Mouse (Mus musculus): Measurements from ENCODE around the gene Phf5a. TPM values are rescaled to one million over a fixed set of nuclear protein-coding genes. Genes with fewer than 3 reads are reported as not detected.
"Not testable (repeated sequence)": the region's sequence is repeated elsewhere in the genome, so short reads cannot be mapped to it uniquely, and the experiment has no call there.

Gene Phf5a
- polyA plus RNA-seq, 1 experiment from 2014 or later: 138 TPM

DNA sequence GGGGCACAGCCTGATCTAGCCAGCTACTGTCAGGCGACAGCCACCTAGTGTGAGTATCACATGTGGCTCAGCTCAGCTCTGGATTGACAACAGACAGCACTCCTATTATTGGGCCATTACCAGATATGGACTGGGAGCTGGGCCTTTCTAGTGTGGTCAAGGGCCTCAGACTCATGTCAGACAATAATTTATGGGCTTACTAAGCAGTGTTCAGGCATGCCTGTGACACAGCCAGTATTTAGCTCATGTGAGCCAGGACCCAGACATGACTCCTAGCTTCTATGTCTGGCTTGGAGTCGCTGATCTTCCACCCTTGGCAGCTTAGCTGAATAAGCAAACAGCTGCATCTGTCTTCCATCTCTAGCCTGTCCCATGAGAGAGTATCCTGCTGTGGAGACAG is 40.8 kb upstream of the Phf5a start:
- Histone ChIP-seq H3K27ac (replicated peaks; ENCODE audit: low read depth, low read length) (no peak overlapping the region), H3K36me3 (ENCODE audit: control insufficient read depth, insufficient read depth, low read length) (peaks cover 94% of the 10 kb centered on the region), H3K9me3 (ENCODE audit: control insufficient read depth, low read length) (no peaks in the 10 kb centered on the region), H3K27me3 (replicated peaks; ENCODE audit: control insufficient read depth, insufficient read depth, low read length) (no peaks in the 10 kb centered on the region), H3K4me2 (ENCODE audit: low read depth, low read length) (no peak overlapping the region), H3K4me1 (ENCODE audit: control insufficient read depth, insufficient read depth, low read length) (no peaks in the 10 kb centered on the region), H3K4me3 (ENCODE audit: low read depth, low read length) (no peak overlapping the region), H3K9ac (ENCODE audit: low read depth, low read length) (no peak overlapping the region)
- DNase-seq (ENCODE audit: low spot score) (no peak), ATAC-seq (ENCODE audit: low read depth) (no peak)
- 68% methylated on average over 2 of the region's 2 CpGs for WGBS

DNA sequence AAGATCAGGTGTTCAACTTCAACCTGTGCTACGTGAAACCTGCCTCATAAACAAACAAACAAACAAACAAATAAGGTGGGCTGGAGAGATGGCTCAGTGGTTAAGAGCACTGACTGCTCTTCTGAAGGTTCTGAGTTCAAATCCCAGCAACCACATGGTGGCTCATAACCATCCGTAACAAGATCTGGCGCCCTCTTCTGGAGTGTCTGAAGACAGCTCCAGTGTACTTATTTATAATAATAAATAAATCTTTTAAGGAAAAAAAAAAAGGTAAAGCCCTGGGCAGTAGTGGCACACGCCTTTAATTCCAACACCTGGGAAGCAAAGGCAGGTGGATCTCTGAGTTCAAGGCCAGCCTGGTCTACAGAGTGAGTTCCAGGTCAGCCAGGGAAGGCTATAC is 37.1 kb upstream of the Phf5a start:
- H3K27me3 ChIP-seq (replicated peaks; ENCODE audit: control insufficient read depth, insufficient read depth, low read length); H3K4me1 ChIP-seq (ENCODE audit: control insufficient read depth, insufficient read depth, low read length); H3K9ac ChIP-seq (ENCODE audit: low read depth, low read length); H3K9me3 ChIP-seq (ENCODE audit: control insufficient read depth, low read length); H3K27ac ChIP-seq (replicated peaks; ENCODE audit: low read depth, low read length); H3K4me2 ChIP-seq (ENCODE audit: low read depth, low read length); DNase-seq (ENCODE audit: low spot score); H3K4me3 ChIP-seq (ENCODE audit: low read depth, low read length); ATAC-seq (ENCODE audit: low read depth): not testable (repeated sequence)
- 84% methylated on average over 4 of the region's 4 CpGs for WGBS
- peaks cover 96% of the 10 kb centered on the region for H3K36me3 ChIP-seq (ENCODE audit: control insufficient read depth, insufficient read depth, low read length)

DNA sequence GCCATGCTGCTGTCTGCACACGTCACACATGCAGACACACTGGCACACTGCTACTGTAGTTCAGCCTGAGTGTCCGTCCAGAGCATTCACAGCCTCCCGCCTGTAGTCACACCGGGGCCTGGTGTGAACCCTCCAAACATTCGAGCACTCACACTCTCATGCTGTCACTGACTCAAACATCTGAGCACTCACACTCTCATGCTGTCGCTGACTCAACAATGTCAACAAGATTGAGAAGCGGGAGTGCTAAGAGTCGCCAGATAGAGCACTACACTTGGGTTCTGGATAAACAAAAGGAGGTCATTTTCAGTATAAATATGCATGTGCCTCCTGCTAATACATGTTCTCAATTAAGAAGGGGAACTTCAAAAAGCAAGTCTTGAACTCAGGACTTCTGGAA is 36.2 kb upstream of the Phf5a start:
- Histone ChIP-seq H3K9ac (ENCODE audit: low read depth, low read length) (no peak overlapping the region), H3K4me1 (ENCODE audit: control insufficient read depth, insufficient read depth, low read length) (no peaks in the 10 kb centered on the region), H3K4me3 (ENCODE audit: low read depth, low read length) (no peak overlapping the region), H3K36me3 (ENCODE audit: control insufficient read depth, insufficient read depth, low read length) (peaks cover 96% of the 10 kb centered on the region), H3K27me3 (replicated peaks; ENCODE audit: control insufficient read depth, insufficient read depth, low read length) (no peaks in the 10 kb centered on the region), H3K27ac (replicated peaks; ENCODE audit: low read depth, low read length) (no peak overlapping the region), H3K9me3 (ENCODE audit: control insufficient read depth, low read length) (no peaks in the 10 kb centered on the region), H3K4me2 (ENCODE audit: low read depth, low read length) (no peak overlapping the region)
- ATAC-seq (ENCODE audit: low read depth) (no peak), DNase-seq (ENCODE audit: low spot score) (no peak)
- 91% methylated on average over 8 of the region's 8 CpGs for WGBS

DNA sequence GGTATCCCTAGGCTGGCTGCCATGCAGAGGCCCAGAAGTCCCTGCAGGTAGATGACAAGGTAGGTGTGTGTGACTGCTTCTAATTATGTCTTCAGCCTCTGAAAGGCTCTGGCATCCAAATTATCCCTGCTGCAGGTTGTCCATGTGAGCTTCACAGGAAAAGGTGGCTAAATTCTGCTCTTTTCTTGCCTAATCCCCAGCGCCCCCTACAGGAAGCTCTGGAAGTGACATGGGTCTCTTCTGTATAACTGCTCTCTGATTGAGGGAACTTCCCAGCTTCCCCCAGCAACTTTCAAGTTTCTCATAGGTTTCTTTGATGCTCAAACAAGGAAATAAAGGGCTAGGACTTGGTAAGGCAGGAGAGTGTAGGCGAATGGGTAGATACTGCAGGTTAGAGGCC is 33.2 kb upstream of the Phf5a start:
- no peaks in the 10 kb centered on the region for H3K9me3 ChIP-seq (ENCODE audit: control insufficient read depth, low read length)
- no peak overlapping the region for H3K4me3 ChIP-seq (ENCODE audit: low read depth, low read length)
- H3K4me2 ChIP-seq (ENCODE audit: low read depth, low read length): no peak overlapping the region
- WGBS: 41% methylated on average over 2 of the region's 2 CpGs
- H3K9ac ChIP-seq (ENCODE audit: low read depth, low read length): no peak overlapping the region
- H3K36me3 ChIP-seq (ENCODE audit: control insufficient read depth, insufficient read depth, low read length): peaks cover 89% of the 10 kb centered on the region
- DNase-seq (ENCODE audit: low spot score) (peak; percentile 54), ATAC-seq (ENCODE audit: low read depth) (no peak)
- no peaks in the 10 kb centered on the region for H3K4me1 ChIP-seq (ENCODE audit: control insufficient read depth, insufficient read depth, low read length)
- H3K27ac ChIP-seq (replicated peaks; ENCODE audit: low read depth, low read length): no peak overlapping the region
- no peaks in the 10 kb centered on the region for H3K27me3 ChIP-seq (replicated peaks; ENCODE audit: control insufficient read depth, insufficient read depth, low read length)

DNA sequence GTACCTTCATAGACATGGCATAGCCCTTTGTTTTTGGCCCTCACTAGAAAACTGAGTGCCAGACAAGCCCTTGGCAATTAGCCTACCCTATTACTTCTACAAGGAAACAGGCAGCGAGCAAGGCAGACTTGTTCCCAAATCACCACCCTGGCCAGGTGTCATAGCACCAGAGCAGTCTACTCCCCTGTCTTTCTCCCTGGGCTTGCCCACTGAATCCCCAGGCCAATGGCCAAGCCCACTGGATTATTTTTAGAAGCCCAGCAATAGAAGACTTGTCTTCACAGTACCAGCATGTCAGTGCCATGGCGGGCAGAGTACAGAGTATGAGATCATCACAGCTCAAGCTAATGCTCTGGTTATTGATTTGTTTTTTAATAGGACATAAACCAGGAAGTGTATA is 27.0 kb upstream of the Phf5a start:
- Histone ChIP-seq H3K4me2 (ENCODE audit: low read depth, low read length) (no peak overlapping the region), H3K27me3 (replicated peaks; ENCODE audit: control insufficient read depth, insufficient read depth, low read length) (no peaks in the 10 kb centered on the region), H3K4me1 (ENCODE audit: control insufficient read depth, insufficient read depth, low read length) (no peaks in the 10 kb centered on the region), H3K4me3 (ENCODE audit: low read depth, low read length) (no peak overlapping the region), H3K27ac (replicated peaks; ENCODE audit: low read depth, low read length) (no peak overlapping the region), H3K9me3 (ENCODE audit: control insufficient read depth, low read length) (no peaks in the 10 kb centered on the region), H3K36me3 (ENCODE audit: control insufficient read depth, insufficient read depth, low read length) (peaks cover 72% of the 10 kb centered on the region), H3K9ac (ENCODE audit: low read depth, low read length) (no peak overlapping the region)
- 97% methylated on average over 2 of the region's 2 CpGs for WGBS
- ATAC-seq (ENCODE audit: low read depth): no peak
- no peak for DNase-seq (ENCODE audit: low spot score)

DNA sequence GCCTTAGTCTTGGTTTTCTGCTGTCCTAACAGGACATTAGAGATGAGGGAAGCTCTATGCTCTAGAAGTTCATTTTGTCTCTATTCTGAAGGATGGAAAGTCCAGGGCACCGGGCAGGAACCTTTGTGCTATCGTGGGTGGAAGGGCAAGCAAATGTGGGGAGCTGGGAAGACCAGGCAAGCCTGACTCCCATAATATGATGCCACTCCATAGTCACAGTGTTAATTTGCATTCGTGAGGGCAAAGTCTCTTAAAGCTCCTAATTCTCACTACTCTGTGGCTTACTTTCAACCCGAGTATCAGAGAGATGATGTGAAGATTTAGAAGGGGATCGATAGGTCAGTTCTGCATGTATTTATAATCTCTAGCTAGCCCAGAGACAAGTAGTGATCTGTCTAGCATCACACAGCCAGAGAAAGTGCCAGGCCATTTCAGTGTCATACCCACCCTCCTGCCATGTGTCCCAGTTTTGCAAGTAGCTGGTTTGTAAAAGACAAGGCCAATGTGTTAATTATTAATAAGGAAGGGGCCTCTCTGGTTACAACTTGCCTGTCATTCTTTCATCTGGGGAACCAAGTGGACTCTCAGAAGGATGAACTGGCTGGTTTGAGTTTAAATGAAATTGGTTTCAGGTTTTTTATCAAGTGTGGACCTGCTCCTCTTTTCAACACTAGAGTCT is 26.0 kb upstream of the Phf5a start:
- H3K9ac ChIP-seq (ENCODE audit: low read depth, low read length): no peak overlapping the region
- DNase-seq (ENCODE audit: low spot score) (no peak), ATAC-seq (ENCODE audit: low read depth) (no peak)
- H3K27me3 ChIP-seq (replicated peaks; ENCODE audit: control insufficient read depth, insufficient read depth, low read length): no peaks in the 10 kb centered on the region
- 91% methylated on average over 5 of the region's 5 CpGs for WGBS
- H3K9me3 ChIP-seq (ENCODE audit: control insufficient read depth, low read length): no peaks in the 10 kb centered on the region
- peaks cover 69% of the 10 kb centered on the region for H3K36me3 ChIP-seq (ENCODE audit: control insufficient read depth, insufficient read depth, low read length)
- no peaks in the 10 kb centered on the region for H3K4me1 ChIP-seq (ENCODE audit: control insufficient read depth, insufficient read depth, low read length)
- H3K27ac ChIP-seq (replicated peaks; ENCODE audit: low read depth, low read length): no peak overlapping the region
- no peak overlapping the region for H3K4me3 ChIP-seq (ENCODE audit: low read depth, low read length)
- no peak overlapping the region for H3K4me2 ChIP-seq (ENCODE audit: low read depth, low read length)

DNA sequence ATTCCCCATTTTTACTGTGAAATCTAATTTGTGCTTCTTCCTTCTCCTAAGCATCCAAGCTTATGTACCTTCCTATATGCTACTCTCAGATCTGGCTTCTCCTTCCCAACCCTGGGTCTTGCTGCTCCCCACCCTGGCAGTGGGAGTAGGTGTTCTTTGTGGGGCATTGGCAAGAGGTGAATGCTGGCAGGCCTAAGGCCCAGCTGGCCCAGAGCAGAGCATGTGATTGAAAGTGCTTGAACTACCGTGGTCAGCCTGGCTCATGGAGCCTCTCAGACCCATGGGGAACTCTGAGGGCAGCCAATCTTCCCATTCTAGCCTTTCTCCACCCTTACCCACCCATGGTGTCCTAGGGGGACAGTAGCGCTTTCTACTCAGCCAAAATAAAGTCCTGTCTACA is 24.7 kb upstream of the Phf5a start:
- no peaks in the 10 kb centered on the region for H3K4me1 ChIP-seq (ENCODE audit: control insufficient read depth, insufficient read depth, low read length)
- H3K36me3 ChIP-seq (ENCODE audit: control insufficient read depth, insufficient read depth, low read length): peaks cover 66% of the 10 kb centered on the region
- H3K4me2 ChIP-seq (ENCODE audit: low read depth, low read length): no peak overlapping the region
- H3K9ac ChIP-seq (ENCODE audit: low read depth, low read length): no peak overlapping the region
- no peaks in the 10 kb centered on the region for H3K27me3 ChIP-seq (replicated peaks; ENCODE audit: control insufficient read depth, insufficient read depth, low read length)
- H3K4me3 ChIP-seq (ENCODE audit: low read depth, low read length): no peak overlapping the region
- no peaks in the 10 kb centered on the region for H3K9me3 ChIP-seq (ENCODE audit: control insufficient read depth, low read length)
- WGBS: 82% methylated on average over 2 of the region's 2 CpGs
- no peak for ATAC-seq (ENCODE audit: low read depth)
- H3K27ac ChIP-seq (replicated peaks; ENCODE audit: low read depth, low read length): no peak overlapping the region
- no peak for DNase-seq (ENCODE audit: low spot score)

DNA sequence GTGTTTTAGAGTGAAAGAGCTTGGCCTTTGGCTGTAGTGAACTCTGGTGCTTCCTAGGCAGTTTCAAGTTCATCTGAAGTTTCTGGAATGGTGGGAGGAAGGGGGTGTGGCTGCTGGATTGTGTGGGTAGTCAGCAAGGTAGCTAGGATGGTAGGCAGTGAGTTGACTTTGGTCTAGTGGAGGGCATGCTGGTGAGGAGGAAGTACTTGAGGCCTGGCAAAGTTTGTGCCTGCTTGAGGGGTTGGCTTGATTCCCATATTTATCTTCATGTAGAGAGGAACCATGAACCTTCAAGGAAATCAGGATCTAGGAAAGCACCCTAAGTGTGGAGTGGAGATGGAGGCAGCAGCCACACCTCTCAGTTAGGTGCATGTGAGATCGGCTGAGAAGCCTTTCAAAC is 22.3 kb upstream of the Phf5a start:
- no peak for ATAC-seq (ENCODE audit: low read depth)
- no peak overlapping the region for H3K4me3 ChIP-seq (ENCODE audit: low read depth, low read length)
- WGBS: 71% methylated on average over 1 of the region's 1 CpGs
- no peaks in the 10 kb centered on the region for H3K4me1 ChIP-seq (ENCODE audit: control insufficient read depth, insufficient read depth, low read length)
- no peak for DNase-seq (ENCODE audit: low spot score)
- H3K9ac ChIP-seq (ENCODE audit: low read depth, low read length): no peak overlapping the region
- no peaks in the 10 kb centered on the region for H3K27me3 ChIP-seq (replicated peaks; ENCODE audit: control insufficient read depth, insufficient read depth, low read length)
- no peak overlapping the region for H3K4me2 ChIP-seq (ENCODE audit: low read depth, low read length)
- H3K9me3 ChIP-seq (ENCODE audit: control insufficient read depth, low read length): no peaks in the 10 kb centered on the region
- no peak overlapping the region for H3K27ac ChIP-seq (replicated peaks; ENCODE audit: low read depth, low read length)
- peaks cover 74% of the 10 kb centered on the region for H3K36me3 ChIP-seq (ENCODE audit: control insufficient read depth, insufficient read depth, low read length)

DNA sequence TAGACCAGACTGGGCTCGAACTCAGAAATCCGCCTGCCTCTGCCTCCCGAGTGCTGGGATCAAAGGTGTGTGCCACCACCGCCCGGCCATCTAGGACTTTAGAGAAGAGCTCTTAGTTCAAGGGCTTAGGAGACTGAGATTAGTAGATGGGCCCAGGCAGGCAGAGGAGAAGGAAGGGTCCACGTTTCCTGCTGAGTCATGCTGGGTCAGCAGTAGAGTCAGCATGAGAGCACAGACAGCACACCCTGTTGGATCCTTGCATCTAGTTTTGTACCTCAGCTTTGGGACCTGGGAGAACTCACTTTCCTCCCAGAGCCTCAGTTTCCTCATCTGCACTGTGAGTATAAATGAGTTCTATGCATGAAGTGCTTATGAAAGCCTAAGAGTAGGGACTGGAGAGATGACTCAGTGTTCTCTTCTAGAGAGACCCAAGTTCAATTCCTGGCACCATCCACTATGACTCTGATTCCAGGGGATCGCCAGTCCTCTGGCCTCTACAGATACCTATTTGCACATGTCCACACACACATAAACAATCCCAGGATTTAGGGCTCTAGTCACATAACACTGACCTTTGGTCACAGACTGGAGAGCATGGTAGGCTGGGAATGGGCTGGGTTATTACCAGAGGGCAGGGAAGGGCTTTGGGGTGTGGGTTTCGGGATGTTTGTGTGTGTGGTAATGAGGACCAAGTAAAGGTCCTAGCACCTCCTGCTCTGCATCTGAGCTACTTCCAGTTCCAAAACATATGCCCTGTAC is 20.3 kb upstream of the Phf5a start:
- no peak overlapping the region for H3K4me2 ChIP-seq (ENCODE audit: low read depth, low read length)
- H3K27ac ChIP-seq (replicated peaks; ENCODE audit: low read depth, low read length): no peak overlapping the region
- no peaks in the 10 kb centered on the region for H3K9me3 ChIP-seq (ENCODE audit: control insufficient read depth, low read length)
- H3K4me3 ChIP-seq (ENCODE audit: low read depth, low read length): no peak overlapping the region
- no peak for DNase-seq (ENCODE audit: low spot score)
- no peak overlapping the region for H3K9ac ChIP-seq (ENCODE audit: low read depth, low read length)
- ATAC-seq (ENCODE audit: low read depth): no peak
- no peaks in the 10 kb centered on the region for H3K27me3 ChIP-seq (replicated peaks; ENCODE audit: control insufficient read depth, insufficient read depth, low read length)
- peaks cover 69% of the 10 kb centered on the region for H3K36me3 ChIP-seq (ENCODE audit: control insufficient read depth, insufficient read depth, low read length)
- WGBS: 92% methylated on average over 8 of the region's 8 CpGs
- no peaks in the 10 kb centered on the region for H3K4me1 ChIP-seq (ENCODE audit: control insufficient read depth, insufficient read depth, low read length)
